Mouse (Mus musculus) liver, embryonic 12.5 days (tissue): ENCODE data around the gene Cdca3. TPM values are rescaled to one million over a fixed set of nuclear protein-coding genes. Genes with fewer than 3 reads are reported as not detected.

Experiments
- ATAC-seq: fragments of 200-750 bp; cut with Nextera tagmentation; 2 replicates; pipeline ENCODE4 v1.8.0; 2017; ENCODE audit warnings: moderate number of reproducible peaks, mild to moderate bottlenecking, moderate library complexity
- H3K27ac ChIP-seq: fragments of 300-500 bp; sonication (generic); 2 replicates; pipeline ENCODE4 v1.5.1; 2016; ENCODE audit warnings: mild to moderate bottlenecking
- H3K27me3 ChIP-seq: fragments of 300-500 bp; sonication (generic); replicated peaks from 2 replicates; pipeline ENCODE4 v1.6.1; 2016; ENCODE audit warnings: mild to moderate bottlenecking, moderate library complexity
- H3K36me3 ChIP-seq: fragments of 300-500 bp; sonication (generic); 2 replicates; pipeline ENCODE4 v1.6.1; 2016; ENCODE audit warnings: mild to moderate bottlenecking, moderate library complexity
- H3K4me1 ChIP-seq: fragments of 300-500 bp; sonication (generic); 2 replicates; pipeline ENCODE4 v1.6.1; 2016
- H3K4me2 ChIP-seq: fragments of 300-500 bp; sonication (generic); 2 replicates; pipeline ENCODE4 v1.6.1; 2016; ENCODE audit warnings: mild to moderate bottlenecking, moderate library complexity
- H3K4me3 ChIP-seq: fragments of 300-500 bp; sonication (generic); 2 replicates; pipeline ENCODE4 v1.5.1; 2016; ENCODE audit warnings: mild to moderate bottlenecking, moderate library complexity
- H3K9ac ChIP-seq: fragments of 300-500 bp; sonication (generic); 2 replicates; pipeline ENCODE4 v1.6.1; 2016; ENCODE audit warnings: mild to moderate bottlenecking, moderate library complexity
- H3K9me3 ChIP-seq: fragments of 300-500 bp; sonication (generic); replicated peaks from 2 replicates; pipeline ENCODE4 v1.6.1; 2016; ENCODE audit warnings: mild to moderate bottlenecking, moderate library complexity
- WGBS: fragments of 180-500 bp; shearing (Covaris S2); methylation state at CpG from one replicate; pipeline ENCODE4 v1.1.7; 2016; ENCODE audit not compliant: insufficient replicate concordance; 5-methylcytosine and 5-hydroxymethylcytosine counted together
- polyA plus RNA-seq: library from polyadenylated mRNA; unstranded; fragments of >200 nt; fragmentation: Nextera tagmentation; extraction: Ambion mirVana; gene quantifications from 2 replicates; pipeline ENCODE4 v1.2.1, GENCODE M21; 2016

Cdca3 gene
- polyA plus RNA-seq, 1 experiment from 2014 or later: 193 TPM

DNA sequence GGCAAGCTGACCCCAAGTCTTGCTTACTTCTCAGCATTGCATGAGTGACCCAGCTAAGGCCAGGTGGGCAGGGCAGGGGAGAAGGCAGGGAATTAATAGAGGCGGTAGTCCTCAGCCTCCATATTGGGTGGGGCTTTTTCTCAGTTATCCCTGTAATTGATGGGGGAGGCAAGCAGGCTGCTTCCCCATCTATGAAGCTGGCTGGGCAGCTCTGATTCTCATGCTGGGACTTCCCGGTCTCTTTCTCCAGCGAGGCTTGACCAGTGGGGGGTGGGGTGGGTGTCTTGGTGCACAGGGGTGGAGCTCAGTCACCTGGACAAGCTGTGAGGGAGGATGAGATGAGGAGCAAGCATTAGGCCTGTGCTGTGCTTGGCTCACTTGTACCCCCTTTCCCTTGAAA is 32.5 kb downstream of the Cdca3 start:
- Histone ChIP-seq H3K4me1 (peaks cover 24% of the 10 kb centered on the region), H3K27me3 (peaks cover 100% of the 10 kb centered on the region), H3K9me3 (no peaks in the 10 kb centered on the region), H3K27ac (no peak overlapping the region), H3K4me2 (no peak overlapping the region), H3K9ac (no peak overlapping the region), H3K36me3 (no peaks in the 10 kb centered on the region), H3K4me3 (no peak overlapping the region)
- 31% methylated on average over 3 of the region's 3 CpGs for WGBS
- no peak for ATAC-seq

DNA sequence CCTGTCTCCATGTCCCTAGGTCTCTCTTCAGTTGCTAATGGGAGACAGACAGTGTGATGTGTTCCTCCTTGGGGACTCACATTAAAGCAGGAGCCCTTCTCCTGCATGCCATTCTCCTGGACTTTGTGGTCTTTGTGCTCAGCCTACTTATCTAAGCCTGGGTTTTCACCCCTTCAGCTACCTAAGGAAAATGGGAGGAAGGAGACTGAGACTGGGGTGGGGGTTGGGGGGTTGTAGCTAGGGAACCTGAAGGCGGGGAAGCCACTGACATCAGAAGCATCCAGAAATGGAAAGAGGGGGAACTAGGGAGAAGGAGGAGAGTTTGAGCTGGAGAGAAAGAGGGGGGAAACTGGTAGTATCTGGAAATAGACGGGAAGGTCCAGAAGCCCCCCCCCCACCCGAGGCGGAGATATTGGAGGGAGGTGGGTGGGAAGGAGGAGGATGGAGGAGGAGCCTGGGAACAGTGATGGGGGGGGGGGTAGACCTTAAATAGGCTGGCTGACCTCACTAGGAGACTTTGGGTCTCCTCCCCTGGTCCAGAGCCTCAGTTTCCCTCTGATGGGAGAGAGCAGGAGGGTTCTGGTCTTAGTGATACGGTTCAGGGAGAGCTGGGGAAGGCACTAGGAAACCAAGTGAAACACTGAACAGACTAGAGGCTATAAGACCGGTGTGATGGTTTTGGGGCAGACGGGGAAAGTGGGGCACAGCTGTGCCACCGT is 33.2 kb downstream of the Cdca3 start:
- peaks cover 97% of the 10 kb centered on the region for H3K27me3 ChIP-seq
- no peak overlapping the region for H3K4me3 ChIP-seq
- H3K27ac ChIP-seq: no peak overlapping the region
- no peaks in the 10 kb centered on the region for H3K36me3 ChIP-seq
- peak overlapping the region; percentile 72; the same call in 1 of the 2 replicates for H3K4me2 ChIP-seq
- no peak for ATAC-seq
- no peak overlapping the region for H3K9ac ChIP-seq
- H3K9me3 ChIP-seq: no peaks in the 10 kb centered on the region
- H3K4me1 ChIP-seq: peaks cover 17% of the 10 kb centered on the region
- 17% methylated on average over 8 of the region's 8 CpGs for WGBS

DNA sequence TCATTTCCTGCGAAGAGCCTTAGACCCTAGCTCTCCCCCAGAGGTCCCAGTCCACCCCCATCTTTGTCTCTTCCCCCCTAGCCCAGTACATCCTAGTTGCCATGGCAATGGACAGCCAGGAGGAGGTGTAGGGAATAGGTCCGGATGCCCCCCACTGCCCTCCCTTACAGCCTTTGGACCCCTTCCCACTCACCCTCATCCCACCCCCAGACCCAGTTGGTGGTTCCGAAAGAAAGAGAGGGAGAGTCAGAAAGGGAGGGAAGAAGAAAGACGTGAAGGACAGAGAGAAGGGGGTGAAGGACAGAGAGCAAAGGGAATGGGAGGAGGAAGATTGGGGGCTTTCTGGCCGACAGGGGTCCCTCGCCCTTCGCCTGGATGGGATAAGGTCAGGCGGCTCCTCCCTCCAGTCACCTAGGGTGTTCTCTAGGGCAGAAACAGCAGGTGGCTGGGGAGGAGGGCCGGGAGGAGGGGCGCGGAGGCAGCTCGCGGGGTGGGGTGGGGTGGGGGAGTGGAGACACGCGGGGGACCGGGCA is 33.8 kb downstream of the Cdca3 start:
- WGBS: 4% methylated on average over 10 of the region's 16 CpGs
- no peaks in the 10 kb centered on the region for H3K9me3 ChIP-seq
- no peaks in the 10 kb centered on the region for H3K36me3 ChIP-seq
- H3K9ac ChIP-seq: no peak overlapping the region; the same call in 1 of the 2 replicates
- ATAC-seq: peak; percentile 12; the same call in 1 of the 2 replicates
- H3K27me3 ChIP-seq: peaks cover 91% of the 10 kb centered on the region
- peak overlapping the region; percentile 72 for H3K4me2 ChIP-seq
- H3K4me1 ChIP-seq: peaks cover 17% of the 10 kb centered on the region
- peak overlapping the region; percentile 48 for H3K4me3 ChIP-seq
- no peak overlapping the region for H3K27ac ChIP-seq

DNA sequence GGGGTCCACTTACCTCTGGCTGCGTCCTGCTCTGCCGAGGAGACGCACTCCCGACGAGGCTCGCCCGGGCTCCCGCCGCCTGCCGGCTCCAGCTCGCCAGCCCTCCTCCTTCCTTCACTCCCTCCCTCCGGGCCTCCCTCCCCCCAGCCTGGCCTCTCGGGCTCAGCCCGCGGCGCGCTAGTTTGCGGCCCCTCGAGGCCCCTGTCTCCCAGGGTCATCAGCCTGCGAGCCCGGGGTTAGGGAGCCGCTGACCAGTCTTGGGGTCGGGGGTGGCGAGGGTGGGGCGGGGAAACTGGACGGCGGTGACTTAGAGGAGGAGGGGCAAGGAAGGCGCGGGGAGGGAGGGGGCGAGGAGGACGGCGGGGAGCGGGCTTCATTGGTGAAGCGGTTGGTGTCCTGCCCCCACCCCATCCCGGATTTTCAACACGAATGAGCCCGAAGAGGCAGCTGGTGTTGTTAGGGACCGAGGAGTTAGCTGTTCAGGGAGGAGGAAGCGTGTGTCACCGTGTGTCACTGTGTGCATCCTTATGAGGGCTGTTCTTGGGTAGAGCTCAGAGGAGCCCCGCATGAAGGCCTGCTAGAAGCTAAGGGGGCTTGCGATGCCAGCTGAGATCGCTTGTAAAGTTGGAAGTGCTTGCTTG is 34.4 kb downstream of the Cdca3 start, which contains the start of gene Gpr162:
Gene Gpr162 (minus strand): TSS at position 326 of the 641 bp plus-strand sequence.
- ATAC-seq: peak; percentile 28; the same call in 1 of the 2 replicates
- Histone ChIP-seq H3K4me3 (peak within 1 kb of the TSS; percentile 48), H3K4me2 (peak within 1 kb of the TSS; percentile 72), H3K4me1 (peaks cover 17% of the 10 kb centered on the region), H3K36me3 (no peaks in the 10 kb centered on the region), H3K9ac (no peak within 1 kb of the TSS; the same call in 1 of the 2 replicates), H3K9me3 (no peaks in the 10 kb centered on the region), H3K27ac (no peak within 1 kb of the TSS), H3K27me3 (peaks cover 85% of the 10 kb centered on the region)
- WGBS: under 1% methylated on average over 42 of the region's 43 CpGs

DNA sequence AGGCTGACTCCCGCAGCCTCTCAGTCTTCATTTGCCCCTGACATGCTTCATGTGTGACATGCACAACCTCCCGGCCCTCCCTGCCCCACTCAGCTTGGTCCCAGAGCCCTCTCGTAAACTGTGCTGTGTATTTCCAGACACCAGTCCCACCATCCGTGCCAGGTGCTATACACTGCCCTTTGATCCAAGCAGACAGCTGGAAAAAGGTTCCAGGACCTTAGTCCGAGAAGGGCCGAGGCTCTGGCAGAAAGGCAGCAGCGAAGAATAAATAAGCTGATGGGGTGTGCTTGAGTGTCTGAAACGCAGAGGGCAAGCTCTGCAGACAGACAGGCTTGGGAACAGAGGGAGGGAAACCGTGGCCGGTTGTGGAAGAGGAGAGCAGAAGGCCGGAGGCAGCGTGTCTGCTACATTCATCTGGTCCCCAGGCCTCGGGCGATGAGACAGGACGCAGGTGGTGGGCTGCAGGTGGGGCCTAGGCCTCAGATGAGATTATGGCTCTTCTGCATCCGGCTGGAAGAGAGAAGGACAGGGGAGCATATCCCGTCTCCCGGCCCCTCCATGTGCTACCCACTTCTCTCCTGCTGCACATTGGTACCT is 36.5 kb downstream of the Cdca3 start:
- H3K4me1 ChIP-seq: peaks cover 17% of the 10 kb centered on the region
- no peaks in the 10 kb centered on the region for H3K9me3 ChIP-seq
- ATAC-seq: no peak
- no peak overlapping the region for H3K9ac ChIP-seq
- no peak overlapping the region for H3K27ac ChIP-seq
- H3K4me3 ChIP-seq: no peak overlapping the region
- 64% methylated on average over 18 of the region's 18 CpGs for WGBS
- H3K27me3 ChIP-seq: peaks cover 64% of the 10 kb centered on the region
- no peaks in the 10 kb centered on the region for H3K36me3 ChIP-seq
- no peak overlapping the region for H3K4me2 ChIP-seq

DNA sequence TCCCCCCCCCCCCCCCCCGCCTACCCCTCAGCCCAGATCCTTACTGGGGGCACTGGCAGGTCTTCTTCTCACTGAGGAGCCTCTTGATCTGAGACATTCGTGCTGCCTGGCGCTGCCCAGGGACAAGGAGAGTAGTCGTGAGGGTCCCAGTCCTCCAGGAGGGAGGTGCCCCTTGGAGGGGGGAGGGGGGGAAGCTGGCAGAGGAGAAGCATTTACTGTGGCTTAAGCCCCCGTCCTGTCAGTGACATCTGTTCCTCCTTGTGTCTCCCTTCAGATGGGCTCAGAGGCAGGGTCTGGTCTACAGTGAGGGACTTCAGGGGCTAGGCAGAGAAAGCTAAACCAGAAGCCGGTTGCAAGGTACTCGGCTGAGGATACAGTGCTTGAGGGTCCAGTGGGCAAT is 37.2 kb downstream of the Cdca3 start:
- WGBS: 50% methylated on average over 5 of the region's 7 CpGs
- ATAC-seq: no peak
- Histone ChIP-seq H3K9ac (no peak overlapping the region), H3K4me1 (peaks cover 17% of the 10 kb centered on the region), H3K4me3 (no peak overlapping the region), H3K4me2 (no peak overlapping the region), H3K27me3 (peaks cover 57% of the 10 kb centered on the region), H3K9me3 (no peaks in the 10 kb centered on the region), H3K36me3 (no peaks in the 10 kb centered on the region), H3K27ac (no peak overlapping the region)

DNA sequence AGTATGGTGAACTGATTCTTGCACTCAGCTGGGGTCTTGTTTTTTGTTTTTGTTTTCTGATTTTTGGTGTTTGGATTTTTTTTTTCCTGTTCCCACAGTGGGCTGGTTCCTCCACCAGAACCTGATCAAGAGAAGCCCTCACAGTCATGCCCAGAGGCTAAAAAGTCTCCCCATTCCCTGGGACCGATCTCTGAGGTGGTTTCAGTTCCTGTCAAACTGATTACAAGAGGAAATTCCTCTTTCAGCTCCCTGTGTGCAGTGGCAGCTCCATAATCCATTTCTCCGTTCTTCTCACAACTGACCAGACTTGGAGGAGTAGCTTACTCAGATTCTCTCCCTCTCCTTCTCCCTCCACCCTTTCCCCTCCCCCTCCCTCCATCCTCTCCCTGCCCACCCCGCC is 45.0 kb downstream of the Cdca3 start:
- ATAC-seq: no peak
- Histone ChIP-seq H3K9me3 (no peaks in the 10 kb centered on the region), H3K27me3 (0 out of 2 replicates have a peak, but pooled peaks cover 15% of the 10 kb centered on the region), H3K4me1 (no peaks in the 10 kb centered on the region), H3K36me3 (no peaks in the 10 kb centered on the region), H3K4me3 (no peak overlapping the region), H3K27ac (no peak overlapping the region), H3K9ac (no peak overlapping the region), H3K4me2 (no peak overlapping the region)
- whole genome bisulfite sequencing: 20% methylated on average over 2 of the region's 3 CpGs

DNA sequence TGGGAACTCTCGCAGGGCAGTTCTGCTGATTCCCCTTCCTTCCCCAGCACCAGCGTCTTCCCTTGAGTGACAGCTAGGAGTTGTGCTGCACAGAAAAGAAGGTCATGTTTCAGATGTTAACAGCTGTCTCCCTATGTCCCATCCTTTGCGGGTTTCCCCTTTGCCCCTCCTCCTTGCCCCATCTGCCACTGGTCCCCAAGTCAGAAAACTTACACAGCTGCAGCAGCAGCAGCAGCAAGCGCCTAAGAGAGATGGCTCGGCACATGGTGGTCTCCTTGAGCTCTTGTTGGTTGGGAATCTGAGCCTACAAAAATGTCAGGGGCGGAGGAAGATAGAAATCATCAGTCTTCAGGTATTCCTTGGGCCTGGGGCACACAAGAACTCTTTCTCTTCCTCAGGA is 50.0 kb downstream of the Cdca3 start:
- no peaks in the 10 kb centered on the region for H3K4me1 ChIP-seq
- 0 out of 2 replicates have a peak, but pooled peaks cover 9% of the 10 kb centered on the region for H3K27me3 ChIP-seq
- H3K36me3 ChIP-seq: no peaks in the 10 kb centered on the region
- ATAC-seq: no peak
- no peaks in the 10 kb centered on the region for H3K9me3 ChIP-seq
- no peak overlapping the region for H3K9ac ChIP-seq
- no peak overlapping the region for H3K4me2 ChIP-seq
- 46% methylated on average over 6 of the region's 6 CpGs for WGBS
- no peak overlapping the region for H3K27ac ChIP-seq
- no peak overlapping the region for H3K4me3 ChIP-seq

DNA sequence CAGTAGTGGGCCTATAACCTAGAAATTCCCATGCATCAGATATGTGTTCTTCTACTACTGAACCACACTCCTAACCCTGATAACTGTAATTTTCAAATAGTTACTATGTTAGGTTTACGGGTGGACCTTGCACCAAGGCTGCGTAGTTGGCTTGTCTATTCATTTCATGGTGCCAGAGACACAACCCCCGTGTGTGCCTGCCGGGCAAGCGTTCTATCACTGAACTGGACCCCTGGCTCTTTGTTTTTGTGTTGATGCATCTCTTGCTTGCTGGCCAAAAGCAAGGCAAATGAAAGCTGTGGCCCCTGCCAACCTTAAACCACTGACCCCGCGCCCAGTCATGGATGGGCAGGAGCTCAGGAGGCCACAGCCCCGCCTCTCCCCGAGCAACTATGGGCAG is 52.5 kb downstream of the Cdca3 start:
- Histone ChIP-seq H3K27ac (no peak overlapping the region), H3K9me3 (no peaks in the 10 kb centered on the region), H3K36me3 (no peaks in the 10 kb centered on the region), H3K4me1 (no peaks in the 10 kb centered on the region), H3K4me3 (no peak overlapping the region), H3K9ac (no peak overlapping the region), H3K27me3 (0 out of 2 replicates have a peak, but pooled peaks cover 4% of the 10 kb centered on the region), H3K4me2 (no peak overlapping the region)
- no peak for ATAC-seq
- 76% methylated on average over 9 of the region's 9 CpGs for WGBS

Other genes with a start within 250 kb of the Cdca3 start
- not detected in 2 replicates for gene C1s2, start 193.5 kb upstream of the Cdca3 start, polyA plus RNA-seq
- 67.1 and 74.5 TPM in 2 replicates for gene Lpcat3, start 166.5 kb upstream of the Cdca3 start, polyA plus RNA-seq
- gene Emg1, start 117.4 kb upstream of the Cdca3 start, polyA plus RNA-seq: 200 TPM in 2 replicates
- 433 and 443 TPM in 2 replicates for gene Phb2, start 117.2 kb upstream of the Cdca3 start, polyA plus RNA-seq
- gene Ptpn6, start 90.8 kb upstream of the Cdca3 start, polyA plus RNA-seq: 30.8 and 31.3 TPM in 2 replicates
- gene Grcc10, start 88.2 kb upstream of the Cdca3 start, polyA plus RNA-seq: 109 and 116 TPM in 2 replicates
- not detected in 2 replicates for gene Gm45234, start 73.5 kb upstream of the Cdca3 start, polyA plus RNA-seq
- gene Atn1, start 73.0 kb upstream of the Cdca3 start, polyA plus RNA-seq: 2.6 and 2.9 TPM in 2 replicates
- gene Eno2, start 59.9 kb upstream of the Cdca3 start, polyA plus RNA-seq: 0.77 and 1.0 TPM in 2 replicates
- not detected in 2 replicates for gene Lrrc23, start 49.8 kb upstream of the Cdca3 start, polyA plus RNA-seq
- gene Spsb2, start 20.9 kb upstream of the Cdca3 start, polyA plus RNA-seq: 9.9 and 10.8 TPM in 2 replicates
- 630 and 674 TPM in 2 replicates for gene Tpi1, start 15.3 kb upstream of the Cdca3 start, polyA plus RNA-seq
- 87.5 and 94.1 TPM in 2 replicates for gene Usp5, start 63 bp upstream of the Cdca3 start, polyA plus RNA-seq
- gene Gnb3, start 10.7 kb downstream of the Cdca3 start, polyA plus RNA-seq: 0.29 and 0.43 TPM in 2 replicates
- gene P3h3, start 28.2 kb downstream of the Cdca3 start, polyA plus RNA-seq: 5.0 and 5.5 TPM in 2 replicates
- gene Gpr162, start 34.4 kb downstream of the Cdca3 start, polyA plus RNA-seq: 0.08 and 0.17 TPM in 2 replicates
- gene Cd4, start 58.7 kb downstream of the Cdca3 start, polyA plus RNA-seq: 0.05 and 0.07 TPM in 2 replicates
- 0.32 and 0.33 TPM in 2 replicates for gene Lag3, start 82.2 kb downstream of the Cdca3 start, polyA plus RNA-seq
- gene Ptms, start 90.6 kb downstream of the Cdca3 start, polyA plus RNA-seq: 64.5 and 66.7 TPM in 2 replicates
- gene Mlf2, start 101.8 kb downstream of the Cdca3 start, polyA plus RNA-seq: 178 and 187 TPM in 2 replicates
- gene Cops7a, start 136.0 kb downstream of the Cdca3 start, polyA plus RNA-seq: 88.7 and 95.2 TPM in 2 replicates
- 0.11 TPM in 1 of 2 replicates, not detected in the other for gene Pianp, start 167.1 kb downstream of the Cdca3 start, polyA plus RNA-seq
- 6.6 and 7.2 TPM in 2 replicates for gene Zfp384, start 179.6 kb downstream of the Cdca3 start, polyA plus RNA-seq
- gene Ing4, start 210.2 kb downstream of the Cdca3 start, polyA plus RNA-seq: 34.4 and 34.6 TPM in 2 replicates
- 2.8 and 3.7 TPM in 2 replicates for gene Acrbp, start 220.1 kb downstream of the Cdca3 start, polyA plus RNA-seq
- gene Lpar5, start 238.4 kb downstream of the Cdca3 start, polyA plus RNA-seq: 1.9 and 2.2 TPM in 2 replicates